Mouse (Mus musculus): ENCODE measurements at regions not wholly inside any gene's neighbourhood (a gene's known extent, or its start where the extent isn't known, plus 50 kb on each side); places are given as distances from the start of the nearest gene placed in this dataset.

DNA sequence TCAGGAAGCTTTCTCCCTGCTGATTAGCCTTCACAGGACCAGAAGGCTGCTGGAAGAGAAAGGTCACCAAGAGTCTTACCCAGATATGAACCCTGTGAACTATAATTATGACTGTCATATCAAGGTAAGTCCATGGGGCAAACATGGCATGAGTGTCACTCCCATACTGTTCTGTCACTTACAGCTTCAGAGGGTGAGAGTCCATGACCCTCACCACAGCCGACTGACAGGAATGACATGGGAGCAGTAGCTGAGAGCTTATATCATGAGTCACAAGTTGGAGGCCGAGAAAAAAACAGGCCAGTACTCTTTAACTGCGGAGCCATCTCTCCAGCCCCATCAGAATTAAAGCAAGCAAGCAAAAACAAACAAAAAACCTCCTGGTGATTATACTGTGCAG, 117.7 kb upstream of the Neo1 start:
- DNase-seq (ENCODE audit: low spot score in 2 of 2), result no peak

DNA sequence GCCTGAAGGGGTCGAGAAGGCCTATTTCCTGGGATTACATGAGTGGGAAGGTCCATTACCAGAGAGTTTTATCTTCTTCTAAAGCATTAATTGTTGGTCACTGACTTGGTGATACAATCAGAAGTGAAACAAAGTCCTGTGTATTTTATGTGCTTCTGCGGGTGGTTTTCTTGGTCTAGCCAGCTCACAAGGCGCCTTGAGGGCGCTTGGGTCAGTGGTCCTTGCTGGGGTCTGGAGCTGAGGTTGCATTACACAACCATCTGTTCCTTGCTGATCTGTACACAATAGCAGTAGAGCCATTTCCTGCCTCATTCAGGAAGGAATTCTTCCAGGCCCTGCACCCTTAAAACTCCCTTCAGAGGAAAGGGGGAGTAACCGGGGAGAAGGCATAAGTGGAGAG, 116.9 kb upstream of the Neo1 start:
- no peak for DNase-seq (ENCODE audit: low spot score in 2 of 2)

GRCm38 (mm10) chr9:59144256-59144800, 108.1 kb upstream of the Neo1 start:
- DNase-seq (ENCODE audit: low spot score in 2 of 2), result no peak

GRCm38 (mm10) chr9:59143610-59144009, 107.4 kb upstream of the Neo1 start:
- DNase-seq (ENCODE audit: low spot score in 2 of 2), result no peak

DNA sequence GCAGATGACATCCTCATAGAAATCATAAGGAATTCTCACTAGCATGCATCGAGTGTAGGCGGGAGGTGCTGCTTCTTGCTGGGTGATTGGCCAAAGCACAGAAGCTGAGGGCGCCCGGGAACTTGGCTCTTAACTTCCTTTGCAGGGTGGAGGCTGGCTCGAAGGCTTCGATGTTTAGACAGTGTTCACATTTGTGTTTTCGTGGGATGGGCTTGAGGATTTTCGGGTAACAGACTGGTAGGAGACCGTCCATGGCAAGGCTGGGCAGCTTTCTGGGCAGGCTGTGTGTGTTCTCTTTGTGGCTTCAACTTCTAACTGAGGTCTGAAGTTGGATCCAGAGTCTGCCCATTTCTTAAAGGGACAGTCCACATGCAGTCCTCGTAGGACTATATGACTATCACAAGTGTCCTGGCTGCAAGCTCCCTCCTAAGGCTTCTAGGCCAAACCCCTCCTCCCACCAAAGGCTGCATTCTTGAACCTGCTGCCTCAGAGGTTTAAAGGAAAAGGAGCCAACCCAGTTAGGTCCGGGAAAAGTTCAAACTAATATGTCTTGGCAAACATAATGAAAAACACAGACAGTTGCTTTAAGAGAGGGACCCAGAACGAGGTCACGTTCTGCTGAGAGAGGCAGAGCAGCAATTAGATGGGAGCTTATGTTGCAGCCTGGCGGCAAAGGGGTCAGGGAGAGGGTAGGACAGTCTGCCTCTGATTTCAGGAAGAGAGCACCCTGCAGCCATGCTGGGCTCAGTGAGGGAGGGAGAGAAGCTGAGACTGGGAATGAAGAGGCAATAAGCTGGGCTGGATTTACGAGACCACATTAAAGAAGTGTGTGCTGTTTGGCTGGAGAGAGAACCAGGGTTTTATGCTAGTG, 98.2 kb upstream of the Neo1 start:
- DNase-seq (ENCODE audit: low spot score in 2 of 2), result peak in 1 of 2 experiments; percentile 32

DNA sequence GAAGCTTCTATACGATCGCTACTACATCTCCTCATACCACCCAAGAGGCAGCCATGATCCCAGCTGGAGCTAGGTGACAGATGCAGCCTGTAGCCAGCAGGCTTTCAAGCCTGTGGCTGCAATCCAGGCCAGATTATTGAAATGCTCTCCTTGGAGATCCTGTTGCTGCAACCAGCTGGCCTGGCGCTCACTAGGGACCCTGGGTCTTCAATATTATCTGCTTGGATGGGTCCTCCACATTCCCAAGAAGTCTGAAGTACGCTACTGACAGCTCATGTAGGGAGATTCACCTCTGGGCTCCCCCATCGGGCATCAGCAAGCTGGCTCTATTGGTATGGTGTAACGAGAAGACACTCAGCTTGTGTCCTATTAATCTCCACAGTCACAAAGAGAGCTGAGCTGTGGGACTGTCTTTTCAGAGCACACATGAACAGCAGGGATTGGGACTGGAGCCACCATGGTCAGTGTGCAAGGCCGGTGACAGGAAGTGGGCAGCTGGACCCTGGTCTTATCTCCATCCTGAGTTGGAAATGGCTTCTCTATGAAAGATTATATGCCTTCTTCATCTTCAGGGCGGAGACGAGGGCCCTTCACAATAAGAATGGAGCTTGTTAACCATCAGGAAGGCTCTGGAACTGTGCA, 93.6 kb upstream of the Neo1 start:
- no peak for DNase-seq (ENCODE audit: low spot score in 2 of 2)

- DNase-seq (ENCODE audit: low spot score in 2 of 2), result no peak
Observed at GRCm38 (mm10) chr9:59129252-59129651, 93.0 kb upstream of the Neo1 start.

- no peak for DNase-seq (ENCODE audit: low spot score in 2 of 2)
Observed at GRCm38 (mm10) chr9:59128023-59128422, 91.8 kb upstream of the Neo1 start.

GRCm38 (mm10) chr9:59125886-59126285, 89.6 kb upstream of the Neo1 start:
- DNase-seq (ENCODE audit: low spot score in 2 of 2), result no peak

- no peak for DNase-seq (ENCODE audit: low spot score in 2 of 2)
Observed at GRCm38 (mm10) chr9:59116561-59116960, 80.3 kb upstream of the Neo1 start.

GRCm38 (mm10) chr9:59113859-59114258, 77.6 kb upstream of the Neo1 start:
- no peak for DNase-seq (ENCODE audit: low spot score in 2 of 2)

DNA sequence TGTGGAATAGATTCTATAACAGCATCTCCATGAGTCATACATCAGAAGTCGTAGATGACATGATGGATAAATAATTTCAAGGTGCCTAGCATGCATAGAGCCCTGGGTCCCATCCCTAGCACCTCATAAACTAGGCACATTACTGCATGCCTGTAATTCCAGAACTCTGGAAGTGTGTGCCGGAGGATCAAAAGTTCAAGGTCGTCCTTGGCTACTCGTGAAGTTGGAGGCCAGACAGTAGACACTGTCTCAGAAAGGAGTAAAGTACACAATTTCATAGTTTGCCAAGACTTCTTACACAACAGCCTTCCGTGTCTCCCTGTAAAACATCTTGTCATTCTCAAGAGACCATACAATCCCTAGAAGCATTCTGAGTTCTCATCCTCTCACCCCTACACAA, 63.5 kb upstream of the Neo1 start:
- no peak for DNase-seq (ENCODE audit: low spot score in 2 of 2)

DNA sequence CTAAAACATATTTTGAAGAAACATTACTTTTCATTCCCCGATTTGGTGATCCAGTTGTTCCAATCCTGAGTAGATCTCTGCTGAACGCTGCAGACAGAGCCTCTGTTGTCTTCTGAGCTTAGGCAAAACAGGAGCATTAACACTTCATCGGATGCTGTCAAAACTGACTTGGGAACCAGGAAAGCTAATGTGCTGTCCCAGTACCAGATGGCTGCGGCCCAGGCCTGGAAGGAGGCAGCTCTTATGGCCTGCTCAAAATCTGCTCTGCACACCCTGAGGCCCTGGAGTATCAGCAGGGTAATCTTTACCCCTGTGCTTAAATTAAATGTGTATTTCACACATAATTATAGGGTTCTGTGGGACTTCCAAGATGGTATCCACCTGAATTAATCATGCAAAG, 61.3 kb upstream of the Neo1 start:
- peak in 1 of 2 experiments; percentile 20 for DNase-seq (ENCODE audit: low spot score in 2 of 2)

DNA sequence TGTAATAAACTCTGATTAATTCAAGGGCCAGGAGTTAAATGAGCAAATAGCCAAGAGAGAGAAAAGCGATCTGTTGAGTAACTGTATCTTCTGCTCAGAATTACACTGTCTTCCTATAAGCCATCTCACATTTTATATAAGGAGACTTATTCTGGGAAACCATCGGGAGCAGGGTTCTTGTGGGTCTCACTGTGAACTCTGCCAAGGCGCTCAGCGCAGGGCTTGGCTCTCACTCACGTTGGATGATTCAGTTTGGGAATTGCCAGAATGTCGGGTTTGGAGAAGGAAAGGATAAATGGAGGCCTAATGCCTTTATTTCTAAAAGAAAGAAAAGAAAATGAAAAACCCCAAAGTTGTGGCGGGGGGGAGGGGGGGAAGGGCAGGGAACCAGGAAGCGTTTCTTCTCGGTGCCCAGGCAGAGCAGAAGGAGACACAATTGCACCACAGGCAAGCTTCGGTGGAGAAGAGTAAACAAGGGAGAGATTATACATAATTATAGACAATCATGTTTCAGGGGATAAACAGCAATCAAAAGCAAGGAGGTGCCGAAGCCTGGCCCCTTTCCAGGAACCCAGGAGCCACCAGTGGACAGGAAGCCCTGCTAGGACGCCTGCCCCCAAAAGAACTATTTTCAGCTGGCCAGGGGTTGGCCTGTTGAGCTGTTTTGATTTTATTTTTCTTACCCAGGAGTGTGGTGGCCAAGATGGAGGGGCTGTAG, 60.5 kb upstream of the Neo1 start:
- DNase-seq (ENCODE audit: low spot score in 2 of 2), result peak in 1 of 2 experiments; percentile 47

GRCm38 (mm10) chr9:59095626-59096025, 59.4 kb upstream of the Neo1 start:
- no peak for DNase-seq (ENCODE audit: low spot score in 2 of 2)

- DNase-seq (ENCODE audit: low spot score in 2 of 2), result no peak
Observed at GRCm38 (mm10) chr9:59094106-59094505, 57.9 kb upstream of the Neo1 start.

DNA sequence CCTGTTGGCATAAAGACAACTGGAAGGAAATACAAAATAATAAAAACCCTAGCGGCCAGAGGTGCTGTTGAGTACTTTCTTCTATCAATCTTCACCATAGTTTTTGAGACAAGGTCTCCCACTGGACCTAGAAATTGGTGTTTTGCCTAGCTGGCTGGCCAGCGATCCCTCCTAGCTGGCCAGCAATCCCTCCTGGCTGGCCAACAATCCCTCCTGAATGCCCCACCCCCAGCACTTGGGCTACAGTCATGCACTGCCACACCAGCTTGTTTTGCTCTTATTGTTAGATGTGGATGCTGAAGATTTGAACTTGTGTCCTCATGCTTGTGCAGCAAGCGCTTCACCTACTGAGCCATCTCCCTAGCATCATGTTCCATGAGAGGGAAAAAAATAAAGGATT, 54.9 kb upstream of the Neo1 start:
- no peak for DNase-seq (ENCODE audit: low spot score in 2 of 2)

DNA sequence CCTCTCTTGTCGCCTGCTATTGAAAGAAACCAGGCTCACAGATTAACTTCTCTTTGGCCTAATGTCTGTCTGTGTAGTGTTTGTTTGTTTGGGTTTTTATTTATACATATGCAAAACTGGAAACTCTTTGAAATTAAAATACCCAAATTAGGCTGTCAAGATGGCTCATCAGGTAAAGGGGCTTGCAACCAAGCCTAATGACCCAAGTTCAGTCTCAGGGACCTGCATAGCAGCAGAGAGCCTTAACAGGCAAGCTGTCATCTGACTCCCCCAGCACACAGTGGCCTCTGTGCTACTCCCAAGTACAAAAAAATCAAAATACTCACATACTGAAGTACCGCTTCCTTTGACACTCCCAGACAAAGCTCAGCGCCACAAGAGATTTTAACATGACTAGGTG, 51.5 kb upstream of the Neo1 start:
- no peak for DNase-seq (ENCODE audit: low spot score in 2 of 2)

DNA sequence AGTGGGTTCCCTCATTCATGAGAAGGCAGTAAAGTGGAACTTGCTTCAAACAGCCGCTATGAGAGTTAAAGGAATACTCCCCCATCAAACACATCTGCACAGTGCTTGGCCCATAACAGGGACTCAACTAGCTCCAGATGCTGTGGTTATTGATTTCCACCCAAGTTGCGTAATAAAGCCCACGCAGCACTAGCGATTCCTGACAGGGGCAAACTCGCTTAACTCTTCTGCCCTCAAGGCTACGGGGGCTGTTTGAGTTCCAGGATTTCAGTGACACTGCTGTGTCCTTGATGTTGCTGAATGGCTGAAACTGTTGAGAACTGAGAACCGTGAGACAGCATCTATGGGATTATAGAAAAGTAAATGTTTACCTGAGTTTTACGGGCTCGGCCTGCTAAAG, 50.9 kb upstream of the Neo1 start:
- no peak for DNase-seq (ENCODE audit: low spot score in 2 of 2)

- no peak for DNase-seq (ENCODE audit: low spot score in 2 of 2)
Observed at GRCm38 (mm10) chr9:59086556-59087102, 50.4 kb upstream of the Neo1 start.

All from layer of hippocampus, adult 18-20 months (tissue).